Mouse (Mus musculus) gastrocnemius, postnatal 25 days (tissue): ENCODE measurements around the gene Art2b. TPM values are rescaled to one million over a fixed set of nuclear protein-coding genes. Genes with fewer than 3 reads are reported as not detected.
"Not testable (repeated sequence)": the region's sequence is repeated elsewhere in the genome, so short reads cannot be mapped to it uniquely, and the experiment has no call there.

ENCODE experiments used
- DNase-seq: peaks from one replicate; pipeline ENCODE4 v3.0.0; 2022
- total RNA-seq, 2 experiments: library from RNA; stranded (reverse); gene quantifications; 1 replicate in 1 of 2; 2 replicates in 1 of 2; pipeline ENCODE4 v1.2.3; 2021

Art2b gene
- total RNA-seq, 2 experiments from 2014 or later, result not detected

DNA sequence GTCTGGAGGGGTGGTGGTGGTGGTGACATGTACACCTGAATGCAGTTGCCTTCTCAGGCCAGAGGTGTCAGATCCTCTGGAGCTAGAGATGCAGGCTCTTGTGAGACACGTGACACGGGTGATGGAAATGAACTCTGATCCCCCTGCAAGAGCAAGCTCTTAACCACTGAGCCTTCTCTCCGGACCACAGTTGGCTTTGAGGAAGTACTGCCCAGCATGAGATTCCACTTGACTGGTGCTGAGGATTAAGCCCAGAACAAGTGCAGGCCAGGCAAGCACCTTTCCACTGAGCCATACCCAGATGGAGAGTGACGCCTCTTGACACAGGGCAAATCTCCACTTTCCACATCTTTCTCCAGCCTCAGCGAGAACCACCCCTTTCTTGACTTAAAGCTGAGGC is 26.0 kb downstream of the Art2b start:
- not testable (repeated sequence) for DNase-seq

DNA sequence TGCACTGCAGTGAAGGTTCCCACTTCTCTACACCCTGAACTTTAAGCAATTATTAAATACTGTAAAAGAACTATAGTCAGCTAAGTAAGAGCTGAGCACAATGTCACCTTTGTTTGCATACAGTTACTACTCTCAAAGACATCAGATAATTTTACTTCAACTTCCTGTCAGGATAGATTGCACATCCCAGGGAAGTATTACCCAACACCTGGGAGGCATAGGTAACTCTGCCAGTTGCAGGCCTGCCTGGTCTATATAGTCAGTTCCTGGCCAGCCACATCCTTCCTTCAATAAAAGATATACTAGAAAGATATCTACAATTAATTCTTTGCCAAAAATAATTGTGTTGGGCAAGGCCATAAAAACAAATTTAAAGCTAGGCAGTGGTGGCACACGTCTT is 28.0 kb downstream of the Art2b start:
- no peak for DNase-seq

DNA sequence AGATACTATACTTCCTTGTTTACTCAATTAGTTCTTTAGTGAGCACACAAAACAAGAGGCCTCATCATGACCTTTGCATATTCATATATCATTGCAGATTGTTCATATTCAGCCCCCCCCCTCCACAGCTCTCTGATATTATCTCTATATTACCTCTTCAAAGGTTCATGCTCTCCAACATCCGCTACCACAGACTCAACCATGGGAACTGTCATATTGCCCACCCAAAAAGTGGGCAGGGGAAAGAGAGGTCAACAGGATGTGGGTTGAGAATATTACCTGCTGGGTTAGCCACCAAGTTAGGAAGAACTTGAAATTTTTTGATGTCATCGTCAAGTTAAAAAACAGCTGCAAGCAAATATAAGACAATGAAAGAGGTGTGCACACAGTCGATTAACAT is 29.9 kb downstream of the Art2b start:
- not testable (repeated sequence) for DNase-seq

DNA sequence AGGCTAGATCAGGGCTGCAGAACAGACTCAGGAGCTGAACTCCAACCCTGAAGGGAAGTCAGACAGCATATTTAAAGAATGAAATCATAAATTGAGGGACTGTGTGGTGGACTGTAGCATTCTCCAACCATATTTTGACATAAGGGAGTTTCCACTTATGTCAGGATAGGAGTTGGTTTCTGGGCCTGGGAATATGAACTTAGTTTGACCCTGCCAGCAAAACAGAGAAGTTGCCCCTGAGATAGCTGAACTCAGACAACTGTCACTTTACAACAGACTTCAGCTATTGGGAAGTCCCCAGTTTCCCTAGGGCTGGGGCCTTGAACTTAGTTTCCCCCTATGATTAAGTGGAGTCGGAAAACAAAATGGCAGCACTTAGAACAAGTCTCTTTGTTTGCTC is 33.9 kb downstream of the Art2b start:
- DNase-seq, result no peak

DNA sequence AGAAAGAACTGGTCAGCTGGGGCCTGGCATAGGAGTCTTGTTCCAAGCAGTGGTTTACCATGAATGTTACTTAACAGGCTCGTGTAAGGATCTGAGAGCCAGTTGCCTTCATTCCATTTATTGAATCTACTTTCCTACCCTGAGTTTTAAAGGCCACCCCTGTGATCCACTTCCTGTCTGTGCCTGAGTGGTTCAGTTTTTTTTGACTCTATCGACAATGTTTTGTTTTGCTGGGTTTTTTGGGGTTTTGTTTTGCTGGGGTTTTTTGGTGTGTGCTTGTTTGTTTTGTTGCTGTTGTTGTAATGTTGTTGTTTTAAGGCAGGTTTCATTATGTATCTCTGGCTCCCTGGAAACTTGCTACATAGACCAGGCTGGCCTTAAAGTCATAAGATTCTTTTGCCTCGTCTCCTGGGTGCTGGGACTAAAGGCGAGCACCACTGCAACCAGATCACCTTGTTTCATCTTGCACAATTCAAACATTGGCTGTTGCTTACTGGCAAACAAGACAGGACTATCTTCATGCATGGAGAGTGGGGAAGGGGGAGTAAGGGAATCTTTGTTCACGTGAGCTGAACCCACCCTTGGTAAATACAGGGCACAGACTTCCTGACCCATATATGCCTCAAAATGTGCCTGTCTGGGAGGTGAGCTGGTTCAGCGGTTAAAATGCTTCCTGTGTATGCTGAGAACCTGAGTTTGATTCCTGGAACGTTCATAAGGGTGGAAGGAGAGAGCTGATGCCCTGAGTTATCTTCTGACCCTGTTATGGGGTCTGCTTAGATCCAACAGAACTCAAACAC is 34.5 kb downstream of the Art2b start:
- DNase-seq, result no peak

DNA sequence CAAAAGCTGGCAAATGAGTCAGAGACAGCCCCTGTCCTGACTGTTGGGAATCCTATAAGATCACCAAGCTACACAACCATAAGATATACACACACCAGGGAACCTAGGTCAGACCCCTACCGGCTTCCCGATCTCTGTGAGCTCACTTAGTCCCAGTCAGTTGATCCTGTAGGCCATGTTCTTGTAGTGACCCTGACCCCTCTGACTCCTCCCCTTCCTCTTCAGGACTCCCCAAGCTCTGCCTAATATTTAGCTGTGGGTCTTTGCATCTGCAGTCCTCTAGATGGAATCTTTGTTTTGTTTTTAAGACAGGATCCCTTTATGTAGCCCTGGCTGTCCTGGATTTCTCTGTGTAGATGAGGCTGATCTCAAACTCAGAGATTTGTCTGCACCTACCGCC is 36.1 kb downstream of the Art2b start:
- DNase-seq, result no peak

DNA sequence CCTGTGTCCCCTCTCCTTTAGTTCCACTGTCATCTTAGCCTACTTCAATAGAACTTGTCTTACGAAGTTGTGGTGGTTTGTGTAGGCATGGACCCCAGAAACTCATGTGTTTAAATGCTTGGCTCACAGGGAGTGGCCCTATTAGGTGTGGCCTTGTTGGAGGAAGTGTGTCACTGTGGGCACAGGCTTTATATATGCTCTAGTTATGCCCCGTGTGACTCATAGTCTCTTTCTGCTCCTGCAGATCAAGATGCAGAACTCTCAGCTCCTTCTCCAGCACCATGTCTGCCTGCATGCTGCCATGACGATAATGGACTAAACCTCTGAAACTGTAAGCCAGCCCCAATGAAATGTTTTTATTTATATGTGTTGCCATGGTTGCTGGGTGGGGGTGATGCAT is 37.7 kb downstream of the Art2b start:
- DNase-seq, result no peak

DNA sequence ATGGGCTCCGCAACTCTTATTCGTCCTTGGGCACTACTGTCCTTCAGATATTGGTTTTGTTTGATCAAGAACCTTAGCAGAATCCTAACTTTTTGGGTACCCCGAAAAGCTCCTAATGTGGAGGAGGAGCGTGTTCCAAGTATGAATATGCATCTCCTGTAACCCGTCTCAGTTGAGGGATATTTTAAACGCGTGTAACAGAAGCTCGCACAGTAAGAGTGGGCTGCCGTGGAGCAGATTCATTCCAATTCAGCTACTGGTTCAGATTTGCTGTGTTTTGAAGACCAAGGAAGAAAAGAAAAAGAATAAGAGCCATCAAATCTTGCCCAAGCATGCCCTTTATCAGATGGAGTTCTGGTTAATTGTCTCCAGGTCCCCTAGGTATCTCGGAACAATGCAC is 43.7 kb downstream of the Art2b start:
- DNase-seq, result no peak

DNA sequence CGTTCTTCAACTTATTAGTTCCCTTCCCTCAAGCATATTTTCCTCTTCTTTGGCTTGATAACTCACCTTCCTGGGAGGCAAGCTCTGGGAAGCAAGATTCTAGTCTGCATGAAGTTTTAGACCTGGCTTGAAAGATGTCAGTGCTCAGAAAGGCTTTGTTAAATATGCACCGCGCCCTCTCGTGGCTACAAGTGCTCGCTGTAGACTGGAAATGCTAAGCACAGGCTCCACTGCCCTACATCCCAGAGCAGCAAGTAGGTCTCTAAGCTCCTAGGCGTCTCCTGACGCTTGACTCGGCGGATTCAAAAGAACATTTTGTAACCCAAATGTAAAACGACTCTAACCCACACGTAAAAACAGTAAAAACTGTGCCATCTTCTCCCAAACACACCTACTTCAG is 44.3 kb downstream of the Art2b start:
- peak; percentile 22 for DNase-seq

DNA sequence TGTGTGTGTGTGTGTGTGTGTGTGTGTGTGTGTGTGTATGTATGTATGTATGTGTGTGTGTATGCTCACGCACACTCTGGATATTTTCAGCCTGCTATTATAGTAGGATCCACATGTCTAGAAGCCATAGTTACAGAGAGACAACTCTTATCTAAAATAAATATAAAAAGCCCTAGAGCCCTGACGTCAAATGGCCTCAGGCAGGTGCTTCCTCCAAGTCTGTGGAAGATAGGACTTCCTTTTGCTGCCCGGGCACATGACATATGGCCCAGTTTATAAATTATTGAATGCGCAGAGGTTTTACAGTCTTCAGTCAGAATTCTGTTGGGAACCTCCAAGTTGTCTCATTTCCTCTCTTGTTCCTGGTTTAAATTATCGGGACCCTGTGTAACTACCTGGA is 44.7 kb downstream of the Art2b start:
- no peak for DNase-seq

DNA sequence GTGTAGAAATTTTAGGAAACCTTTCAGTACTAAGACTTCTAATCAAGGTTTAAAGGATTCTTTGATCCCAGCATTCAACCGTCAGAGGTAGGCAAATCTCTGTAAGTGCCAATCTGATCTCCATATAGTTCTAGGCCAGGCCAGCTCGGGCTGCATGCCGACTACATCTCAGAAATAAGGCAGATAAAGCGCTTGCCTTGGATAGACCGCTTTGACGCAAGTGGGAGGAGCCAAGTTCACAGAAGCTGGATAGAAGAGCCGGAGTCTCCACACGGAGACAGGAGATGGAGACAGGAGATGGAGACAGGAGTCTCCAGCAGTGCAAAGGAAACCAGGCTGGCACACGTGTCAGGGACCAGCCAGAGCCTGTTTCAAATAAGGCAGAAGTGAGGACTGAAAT is 45.6 kb downstream of the Art2b start:
- no peak for DNase-seq

DNA sequence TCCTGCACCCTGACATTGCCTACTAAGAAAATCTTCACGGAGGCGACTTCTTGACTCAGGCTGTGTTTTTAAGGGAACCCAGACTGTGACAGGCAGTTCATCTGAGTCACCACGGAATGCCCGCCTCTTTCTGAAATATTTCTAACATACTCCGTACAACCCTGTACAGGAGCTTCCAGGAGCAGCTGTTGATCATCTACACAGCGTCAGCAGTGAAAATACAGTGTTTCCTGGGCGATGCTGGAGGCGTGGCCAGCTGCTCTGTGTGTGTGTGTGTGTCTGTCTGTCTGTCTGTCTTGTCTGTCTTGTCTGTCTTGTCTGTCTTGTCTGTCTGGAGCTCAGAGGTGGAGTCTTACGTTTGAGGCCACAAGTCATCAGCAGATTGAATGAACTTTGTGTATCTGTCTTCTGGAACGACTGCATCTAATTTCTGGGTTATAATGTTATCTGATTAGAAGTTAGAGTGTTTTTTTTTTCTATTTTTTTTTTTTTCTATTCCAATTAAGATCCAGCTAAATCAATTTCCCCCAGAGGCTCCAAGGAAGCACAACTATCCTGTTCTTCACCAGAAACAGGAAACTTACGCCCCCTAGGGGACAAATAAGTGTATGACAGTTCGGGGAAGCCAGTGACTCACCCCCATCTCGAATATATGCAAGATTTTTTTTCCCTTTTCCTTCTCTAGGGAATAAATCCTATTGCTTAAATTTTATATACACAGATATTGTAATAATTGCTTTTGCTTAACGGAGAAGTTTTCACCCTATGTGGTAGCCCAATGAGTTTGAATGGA is 47.1 kb downstream of the Art2b start:
- DNase-seq, result no peak

DNA sequence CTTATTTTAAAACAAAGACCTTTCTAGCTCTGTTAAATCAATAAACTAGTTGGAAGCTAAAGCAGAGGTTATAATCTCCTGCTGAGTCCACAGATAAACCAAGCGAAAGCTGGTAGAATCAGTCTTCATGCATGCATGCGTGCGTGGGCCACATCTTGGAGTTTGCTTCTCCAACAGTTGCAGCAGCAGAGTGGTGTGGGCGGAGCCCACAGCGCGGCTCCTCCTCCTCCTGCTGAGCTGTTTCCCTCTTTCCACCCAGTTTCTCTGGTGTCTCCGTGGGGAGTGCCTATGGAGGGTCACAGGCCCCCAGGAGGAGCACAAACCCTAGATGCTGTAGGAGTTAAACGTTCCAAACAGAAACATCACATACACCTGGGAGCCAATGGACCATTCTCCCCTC is 47.9 kb downstream of the Art2b start:
- DNase-seq, result no peak

DNA sequence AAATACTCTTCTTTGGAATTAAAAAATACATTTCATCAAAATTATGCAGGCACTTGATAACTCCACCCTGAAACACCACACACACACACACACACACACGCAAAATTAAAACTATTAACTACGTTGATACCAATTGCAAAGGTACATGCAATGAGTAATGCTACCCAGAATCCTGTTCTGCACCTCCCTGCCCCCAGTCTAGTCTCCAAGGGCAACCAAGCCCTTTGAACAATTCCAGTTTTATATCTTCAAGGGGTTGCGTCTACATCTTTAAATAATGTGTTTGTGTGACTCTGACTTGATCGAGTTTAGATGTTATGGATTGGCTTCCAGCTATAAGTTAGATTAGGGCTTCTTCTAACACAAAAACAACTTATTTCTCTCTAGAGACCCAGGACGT is 49.9 kb downstream of the Art2b start:
- no peak for DNase-seq

DNA sequence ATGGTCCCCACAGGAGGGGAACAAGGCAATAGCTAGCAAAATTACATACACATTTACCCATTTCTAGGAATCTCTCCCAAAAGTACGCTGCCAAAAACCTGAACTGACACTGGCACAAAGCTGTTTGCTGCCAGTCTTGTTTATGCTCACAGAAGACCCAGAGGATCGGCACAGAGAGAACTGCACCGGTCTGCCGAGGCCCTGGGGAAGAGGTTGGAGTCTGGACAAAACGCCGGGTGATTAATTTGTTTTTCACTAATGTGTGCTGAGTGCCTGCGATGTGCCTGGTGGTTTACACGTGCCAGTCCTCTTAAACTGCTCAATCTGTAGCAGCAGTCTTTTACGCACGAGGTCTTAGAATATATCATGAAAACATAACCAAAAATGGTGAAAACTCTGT is 50.3 kb downstream of the Art2b start:
- no peak for DNase-seq

DNA sequence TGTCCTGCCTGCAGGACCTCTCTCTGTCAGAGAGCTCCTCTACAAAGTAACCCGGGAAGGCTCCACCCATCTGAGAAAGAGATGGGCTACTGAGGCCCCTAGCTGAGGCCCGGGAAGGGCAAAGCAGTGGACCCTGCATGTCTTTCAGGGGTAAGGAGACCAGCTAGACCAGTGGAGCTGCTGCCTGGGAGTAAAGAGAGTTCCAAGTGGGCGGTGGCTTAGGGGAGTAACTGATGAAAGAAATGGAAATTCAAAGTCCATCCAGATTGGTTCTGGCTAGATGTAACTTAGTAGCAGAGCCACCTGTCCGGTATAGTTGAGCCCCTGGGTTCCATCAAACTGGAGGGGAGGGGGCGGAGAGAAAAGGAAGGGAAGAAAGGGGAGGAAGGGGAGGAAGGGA is 51.0 kb downstream of the Art2b start:
- no peak for DNase-seq

Other genes with a start within 250 kb of the Art2b start
- 10 to 100 TPM; 21.3 to 23.7 TPM for gene Arap1, start 237.5 kb downstream of the Art2b start, total RNA-seq
- gene Gm45837, start 174.7 kb downstream of the Art2b start, total RNA-seq, result 1 to 10 TPM in 1 of 2 experiments, not detected in 1; 5.7 TPM
- 10 to 100 TPM; 14.8 to 26.3 TPM for gene Pde2a, start 163.9 kb downstream of the Art2b start, total RNA-seq
- 10 to 100 TPM; 49.2 to 50.8 TPM for gene Clpb, start 78.0 kb upstream of the Art2b start, total RNA-seq
- not detected for gene Phox2a, start 232.7 kb upstream of the Art2b start, total RNA-seq